Mouse (Mus musculus): ENCODE data around the gene Apoe. TPM values are rescaled to one million over a fixed set of nuclear protein-coding genes. Genes with fewer than 3 reads are reported as not detected.

Gene Apoe
- total and polyA plus RNA-seq, 3 experiments = 33.3 to 61.4 TPM; not detected in 1

DNA sequence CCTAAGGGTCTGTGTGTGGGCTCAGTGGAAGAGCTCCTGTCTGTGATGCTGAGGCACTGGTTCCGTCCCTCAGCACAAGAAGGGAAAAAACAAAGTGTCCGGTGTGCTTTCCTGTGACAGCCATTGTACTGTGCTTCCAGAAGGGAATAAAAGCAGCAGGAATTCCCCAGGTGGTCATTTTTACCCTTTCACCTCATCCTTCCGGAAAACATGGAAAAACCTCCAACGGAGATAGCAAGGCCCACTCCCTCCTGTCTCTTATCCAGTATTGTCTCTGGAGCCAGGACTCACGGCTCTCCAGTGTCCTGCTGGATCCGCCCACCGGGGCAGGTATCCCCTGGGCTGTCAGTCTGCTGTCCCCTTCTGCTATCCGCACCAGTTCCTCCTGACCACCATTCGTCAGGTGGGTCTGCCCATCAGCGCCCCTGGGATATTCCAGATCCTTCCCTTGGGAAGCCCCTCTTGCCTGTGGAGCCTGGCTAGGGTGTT, 35.2 kb upstream of the Apoe start:
- Histone ChIP-seq H3K27ac (ENCODE audit: control insufficient read depth, low read depth, low read length) (no peak overlapping the region), H3K4me1 (ENCODE audit: control insufficient read depth in 1 of 2, insufficient read depth in 2 of 2, low read length in 2 of 2) (peaks cover 11 to 22% of the 10 kb centered on the region in 2 experiments), H3K4me3 (ENCODE audit: control insufficient read depth in 1 of 2, insufficient read depth in 1 of 2, low read depth in 2 of 2, low read length in 2 of 2) (no peak overlapping the region), H3K9me3 (replicated peaks; ENCODE audit: insufficient read depth, low read length) (no peaks in the 10 kb centered on the region), H3K9ac (ENCODE audit: control insufficient read depth, low read depth, low read length, poor library complexity, severe bottlenecking) (no peak overlapping the region), H3K79me2 (ENCODE audit: control insufficient read depth, insufficient read depth, low read length, poor library complexity) (no peaks in the 10 kb centered on the region), H3K27me3 (ENCODE audit: control insufficient read depth in 1 of 2, insufficient read depth in 2 of 2, low read length in 2 of 2) (no peaks in the 10 kb centered on the region), H3K36me3 (ENCODE audit: control insufficient read depth in 1 of 2, insufficient read depth in 2 of 2, low read length in 2 of 2) (peaks cover 0 to 12% of the 10 kb centered on the region in 2 experiments; a peak in 2 of 4 replicates)
- TF ChIP-seq SMC3 (IDR thresholded peaks at IDR 0.05; ENCODE audit: low read depth, low read length) (no peak), MAZ (IDR thresholded peaks at IDR 0.05; ENCODE audit: low read depth, low read length) (no peak), MYC (IDR thresholded peaks at IDR 0.05; ENCODE audit: low read depth, low read length) (no peak)
- DNase-seq (ENCODE audit: low read depth, low spot score) = no peak

DNA sequence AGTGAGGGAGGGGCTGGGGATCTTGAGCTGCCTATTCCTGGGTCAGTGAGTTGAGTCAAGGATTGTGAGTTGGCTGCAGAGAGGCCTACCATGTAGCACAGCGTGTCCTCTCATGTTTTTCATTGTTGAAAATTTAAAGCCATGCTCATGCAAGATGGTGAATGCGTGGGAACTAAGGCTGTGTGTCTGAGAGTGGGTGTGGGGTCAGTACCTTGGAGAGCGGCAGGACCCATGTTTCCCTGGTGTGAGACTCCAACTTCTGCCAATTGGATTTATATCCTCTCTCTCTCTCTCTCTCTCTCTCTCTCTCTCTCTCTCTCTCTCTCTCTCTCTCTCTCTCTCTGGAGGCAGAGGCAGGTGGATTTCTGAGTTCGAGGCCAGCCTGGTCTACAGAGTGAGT, 27.6 kb upstream of the Apoe start:
- Histone ChIP-seq H3K9me3 (replicated peaks; ENCODE audit: insufficient read depth, low read length) (no peaks in the 10 kb centered on the region), H3K27ac (ENCODE audit: control insufficient read depth, low read depth, low read length) (no peak overlapping the region), H3K36me3 (ENCODE audit: control insufficient read depth in 1 of 2, insufficient read depth in 2 of 2, low read length in 2 of 2) (peaks cover 0 to 5% of the 10 kb centered on the region in 2 experiments; a peak in 2 of 4 replicates), H3K79me2 (ENCODE audit: control insufficient read depth, insufficient read depth, low read length, poor library complexity) (no peaks in the 10 kb centered on the region), H3K4me1 (ENCODE audit: control insufficient read depth in 1 of 2, insufficient read depth in 2 of 2, low read length in 2 of 2) (peaks cover 0 to 10% of the 10 kb centered on the region in 2 experiments; a peak in 2 of 4 replicates), H3K9ac (ENCODE audit: control insufficient read depth, low read depth, low read length, poor library complexity, severe bottlenecking) (no peak overlapping the region), H3K4me3 (ENCODE audit: control insufficient read depth in 1 of 2, insufficient read depth in 1 of 2, low read depth in 2 of 2, low read length in 2 of 2) (no peak overlapping the region), H3K27me3 (ENCODE audit: control insufficient read depth in 1 of 2, insufficient read depth in 2 of 2, low read length in 2 of 2) (no peaks in the 10 kb centered on the region)
- TF ChIP-seq USF1 (IDR thresholded peaks at IDR 0.05; ENCODE audit: low read depth, low read length) (no peak), SIN3A (IDR thresholded peaks at IDR 0.05; ENCODE audit: low read length) (peak; percentile 29; the same call in 1 of the 2 replicates), MYC (IDR thresholded peaks at IDR 0.05; ENCODE audit: low read depth, low read length) (no peak)
- DNase-seq (ENCODE audit: low read depth, low spot score) = peak; percentile 69

DNA sequence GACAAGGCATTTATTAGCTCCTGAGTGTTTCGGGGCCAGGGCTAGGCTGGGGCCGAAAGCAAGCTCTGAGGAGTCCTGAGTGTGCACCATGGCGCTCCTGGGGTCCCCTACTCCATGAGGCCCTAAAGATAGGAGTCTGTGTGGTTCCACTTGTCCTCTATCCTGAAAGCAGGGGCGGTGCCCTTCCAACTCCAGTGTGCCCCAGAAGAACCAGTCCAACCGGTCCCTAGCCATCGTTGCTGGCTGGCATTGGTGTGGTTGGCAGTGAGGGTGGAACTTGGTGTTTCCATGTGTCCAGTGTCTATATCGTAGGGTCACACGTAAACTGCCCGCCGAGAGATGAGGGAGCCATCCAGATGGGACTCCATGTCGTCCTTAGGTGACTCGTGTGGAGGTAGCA, 25.2 kb upstream of the Apoe start:
- no peaks in the 10 kb centered on the region for H3K27me3 ChIP-seq (ENCODE audit: control insufficient read depth in 1 of 2, insufficient read depth in 2 of 2, low read length in 2 of 2)
- TF ChIP-seq CHD2 (IDR thresholded peaks at IDR 0.05; ENCODE audit: low read length) = no peak
- no peak for TF ChIP-seq ETS1 (IDR thresholded peaks at IDR 0.05; ENCODE audit: low read depth, low read length)
- no peak for TF ChIP-seq BHLHE40 (IDR thresholded peaks at IDR 0.05; ENCODE audit: borderline replicate concordance, low read depth, low read length)
- TF ChIP-seq MAZ (IDR thresholded peaks at IDR 0.05; ENCODE audit: low read depth, low read length) = no peak
- no peak for TF ChIP-seq KAT2A (conservative IDR thresholded peaks at IDR 0.05; ENCODE audit: low read depth, low read length)
- TF ChIP-seq TBP (IDR thresholded peaks at IDR 0.05; ENCODE audit: low read depth, low read length) = no peak
- TF ChIP-seq RAD21 (IDR thresholded peaks at IDR 0.05; ENCODE audit: low read depth, low read length) = no peak
- no peak for TF ChIP-seq ELF1 (IDR thresholded peaks at IDR 0.05; ENCODE audit: low read depth, low read length)
- TF ChIP-seq MYC (IDR thresholded peaks at IDR 0.05; ENCODE audit: low read depth, low read length) = no peak
- no peak for TF ChIP-seq USF2 (IDR thresholded peaks at IDR 0.05; ENCODE audit: borderline replicate concordance in 1 of 2, insufficient read depth in 1 of 2, low read depth in 1 of 2, low read length in 2 of 2)
- no peak for TF ChIP-seq CHD1 (IDR thresholded peaks at IDR 0.05; ENCODE audit: low read depth, low read length)
- TF ChIP-seq NRF1 (IDR thresholded peaks at IDR 0.05; ENCODE audit: insufficient read depth, low read depth, low read length, poor library complexity, severe bottlenecking) = no peak

More for the DNA sequence above, 25.2 kb upstream of the Apoe start:
- Histone ChIP-seq H3K9ac (ENCODE audit: control insufficient read depth, low read depth, low read length, poor library complexity, severe bottlenecking) (no peak overlapping the region), H3K27ac (ENCODE audit: control insufficient read depth, low read depth, low read length) (no peak overlapping the region), H3K4me1 (ENCODE audit: control insufficient read depth in 1 of 2, insufficient read depth in 2 of 2, low read length in 2 of 2) (peaks cover 0 to 10% of the 10 kb centered on the region in 2 experiments; a peak in 2 of 4 replicates), H3K36me3 (ENCODE audit: control insufficient read depth in 1 of 2, insufficient read depth in 2 of 2, low read length in 2 of 2) (peaks cover 0 to 5% of the 10 kb centered on the region in 2 experiments; a peak in 2 of 4 replicates), H3K9me3 (replicated peaks; ENCODE audit: insufficient read depth, low read length) (no peaks in the 10 kb centered on the region), H3K79me2 (ENCODE audit: control insufficient read depth, insufficient read depth, low read length, poor library complexity) (no peaks in the 10 kb centered on the region), H3K4me3 (ENCODE audit: control insufficient read depth in 1 of 2, insufficient read depth in 1 of 2, low read depth in 2 of 2, low read length in 2 of 2) (no peak overlapping the region)
- DNase-seq (ENCODE audit: low read depth, low spot score) = no peak

All from MEL (cell line).